Mouse (Mus musculus): ENCODE measurements at regions not wholly inside any gene's neighbourhood (a gene's known extent, or its start where the extent isn't known, plus 50 kb on each side); places are given as distances from the start of the nearest gene placed in this dataset.

GRCm38 (mm10) chr2:160440236-160440635 lies 73.4 kb upstream of the Mafb start:
- Histone ChIP-seq H3K4me3 (ENCODE audit: low read depth, low read length) (no peak overlapping the region), H3K4me1 (ENCODE audit: control insufficient read depth, insufficient read depth, insufficient read length, low read length) (no peaks in the 10 kb centered on the region), H3K27me3 (ENCODE audit: control insufficient read depth, insufficient read depth, low read length) (no peaks in the 10 kb centered on the region), H3K36me3 (ENCODE audit: control insufficient read depth, insufficient read depth, low read length) (no peaks in the 10 kb centered on the region), H3K27ac (ENCODE audit: insufficient read depth, low read depth, low read length) (no peak overlapping the region)
- TF ChIP-seq CTCF (IDR thresholded peaks at IDR 0.05; ENCODE audit: extremely low read depth, insufficient read length, insufficient replicate concordance, low read depth, low read length), result no peak
- no peak for TF ChIP-seq POLR2A (IDR thresholded peaks at IDR 0.05; ENCODE audit: low read depth, low read length)
- 85% methylated on average over 9 of the region's 9 CpGs for WGBS

- WGBS, result 33% methylated on average over 8 of the region's 8 CpGs
Observed at GRCm38 (mm10) chr2:160451057-160451456, 84.2 kb upstream of the Mafb start.

GRCm38 (mm10) chr2:160451481-160452238 lies 84.8 kb upstream of the Mafb start:
- Histone ChIP-seq H3K27ac (ENCODE audit: insufficient read depth, low read depth, low read length) (no peak overlapping the region), H3K27me3 (ENCODE audit: control insufficient read depth, insufficient read depth, low read length) (no peaks in the 10 kb centered on the region), H3K4me3 (ENCODE audit: low read depth, low read length) (peak overlapping the region; percentile 54), H3K4me1 (ENCODE audit: control insufficient read depth, insufficient read depth, insufficient read length, low read length) (0 out of 2 replicates have a peak, but pooled peaks cover 2% of the 10 kb centered on the region), H3K36me3 (ENCODE audit: control insufficient read depth, insufficient read depth, low read length) (no peaks in the 10 kb centered on the region)
- TF ChIP-seq POLR2A (IDR thresholded peaks at IDR 0.05; ENCODE audit: low read depth, low read length) (no peak), CTCF (IDR thresholded peaks at IDR 0.05; ENCODE audit: extremely low read depth, insufficient read length, insufficient replicate concordance, low read depth, low read length) (no peak)
- 4% methylated on average over 21 of the region's 21 CpGs for WGBS

More at GRCm38 (mm10) chr2:160451057-160451456, 84.2 kb upstream of the Mafb start:
- Histone ChIP-seq H3K36me3 (ENCODE audit: control insufficient read depth, insufficient read depth, low read length) (no peaks in the 10 kb centered on the region), H3K27me3 (ENCODE audit: control insufficient read depth, insufficient read depth, low read length) (no peaks in the 10 kb centered on the region), H3K27ac (ENCODE audit: insufficient read depth, low read depth, low read length) (no peak overlapping the region), H3K4me3 (ENCODE audit: low read depth, low read length) (no peak overlapping the region), H3K4me1 (ENCODE audit: control insufficient read depth, insufficient read depth, insufficient read length, low read length) (0 out of 2 replicates have a peak, but pooled peaks cover 2% of the 10 kb centered on the region)
- no peak for TF ChIP-seq POLR2A (IDR thresholded peaks at IDR 0.05; ENCODE audit: low read depth, low read length)
- no peak for TF ChIP-seq CTCF (IDR thresholded peaks at IDR 0.05; ENCODE audit: extremely low read depth, insufficient read length, insufficient replicate concordance, low read depth, low read length)

- Histone ChIP-seq H3K27me3 (ENCODE audit: control insufficient read depth, insufficient read depth, low read length) (no peaks in the 10 kb centered on the region), H3K4me3 (ENCODE audit: low read depth, low read length) (no peak overlapping the region), H3K27ac (ENCODE audit: insufficient read depth, low read depth, low read length) (no peak overlapping the region), H3K4me1 (ENCODE audit: control insufficient read depth, insufficient read depth, insufficient read length, low read length) (0 out of 2 replicates have a peak, but pooled peaks cover 2% of the 10 kb centered on the region), H3K36me3 (ENCODE audit: control insufficient read depth, insufficient read depth, low read length) (no peaks in the 10 kb centered on the region)
- TF ChIP-seq POLR2A (IDR thresholded peaks at IDR 0.05; ENCODE audit: low read depth, low read length), result no peak
- TF ChIP-seq CTCF (IDR thresholded peaks at IDR 0.05; ENCODE audit: extremely low read depth, insufficient read length, insufficient replicate concordance, low read depth, low read length), result no peak
- 28% methylated on average over 6 of the region's 6 CpGs for WGBS
Observed at GRCm38 (mm10) chr2:160452239-160452530, 85.3 kb upstream of the Mafb start.

GRCm38 (mm10) chr2:160452730-160453129 lies 85.9 kb upstream of the Mafb start:
- Histone ChIP-seq H3K36me3 (ENCODE audit: control insufficient read depth, insufficient read depth, low read length) (no peaks in the 10 kb centered on the region), H3K4me1 (ENCODE audit: control insufficient read depth, insufficient read depth, insufficient read length, low read length) (0 out of 2 replicates have a peak, but pooled peaks cover 2% of the 10 kb centered on the region), H3K4me3 (ENCODE audit: low read depth, low read length) (no peak overlapping the region), H3K27ac (ENCODE audit: insufficient read depth, low read depth, low read length) (no peak overlapping the region), H3K27me3 (ENCODE audit: control insufficient read depth, insufficient read depth, low read length) (no peaks in the 10 kb centered on the region)
- WGBS, result 65% methylated on average over 6 of the region's 6 CpGs
- TF ChIP-seq CTCF (IDR thresholded peaks at IDR 0.05; ENCODE audit: extremely low read depth, insufficient read length, insufficient replicate concordance, low read depth, low read length), result no peak

- Histone ChIP-seq H3K27me3 (ENCODE audit: control insufficient read depth, insufficient read depth, low read length) (no peaks in the 10 kb centered on the region), H3K36me3 (ENCODE audit: control insufficient read depth, insufficient read depth, low read length) (no peaks in the 10 kb centered on the region), H3K4me3 (ENCODE audit: low read depth, low read length) (no peak overlapping the region), H3K4me1 (ENCODE audit: control insufficient read depth, insufficient read depth, insufficient read length, low read length) (0 out of 2 replicates have a peak, but pooled peaks cover 2% of the 10 kb centered on the region), H3K27ac (ENCODE audit: insufficient read depth, low read depth, low read length) (no peak overlapping the region)
- TF ChIP-seq CTCF (IDR thresholded peaks at IDR 0.05; ENCODE audit: extremely low read depth, insufficient read length, insufficient replicate concordance, low read depth, low read length) (no peak), POLR2A (IDR thresholded peaks at IDR 0.05; ENCODE audit: low read depth, low read length) (no peak)
- WGBS, result 47% methylated on average over 10 of the region's 10 CpGs
Observed at GRCm38 (mm10) chr2:160455617-160456016, 88.8 kb upstream of the Mafb start.

GRCm38 (mm10) chr2:160456681-160457080 lies 89.8 kb upstream of the Mafb start:
- H3K4me1 ChIP-seq (ENCODE audit: control insufficient read depth, insufficient read depth, insufficient read length, low read length), result 0 out of 2 replicates have a peak, but pooled peaks cover under 1% of the 10 kb centered on the region
- H3K4me3 ChIP-seq (ENCODE audit: low read depth, low read length), result no peak overlapping the region
- WGBS, result 70% methylated on average over 8 of the region's 8 CpGs
- no peak overlapping the region for H3K27ac ChIP-seq (ENCODE audit: insufficient read depth, low read depth, low read length)
- TF ChIP-seq CTCF (IDR thresholded peaks at IDR 0.05; ENCODE audit: extremely low read depth, insufficient read length, insufficient replicate concordance, low read depth, low read length) (no peak), POLR2A (IDR thresholded peaks at IDR 0.05; ENCODE audit: low read depth, low read length) (no peak)
- no peaks in the 10 kb centered on the region for H3K27me3 ChIP-seq (ENCODE audit: control insufficient read depth, insufficient read depth, low read length)
- no peaks in the 10 kb centered on the region for H3K36me3 ChIP-seq (ENCODE audit: control insufficient read depth, insufficient read depth, low read length)
